Mouse (Mus musculus): Measurements from ENCODE around the gene Slc24a1. TPM values are rescaled to one million over a fixed set of nuclear protein-coding genes. Genes with fewer than 3 reads are reported as not detected.

The Slc24a1 gene
- polyA plus RNA-seq, 1 experiment from 2014 or later = 0.04 TPM

- H3K27ac ChIP-seq (ENCODE audit: low read length) = no peak overlapping the region
- no peak overlapping the region for H3K9ac ChIP-seq (replicated peaks; ENCODE audit: low read depth)
- DNase-seq (ENCODE audit: low spot score) (peak; percentile 48), ATAC-seq (no peak)
- no peaks in the 10 kb centered on the region for H3K9me3 ChIP-seq (ENCODE audit: low read length)
- peak overlapping the region; percentile 5; the same call in 1 of the 2 replicates for H3K4me2 ChIP-seq (replicated peaks; ENCODE audit: low read depth, low read length)
- TF ChIP-seq EP300 (IDR thresholded peaks at IDR 0.05) = no peak
- no peak for TF ChIP-seq CTCF (IDR thresholded peaks at IDR 0.05)
- H3K4me3 ChIP-seq (ENCODE audit: low read depth, low read length) = no peak overlapping the region
- H3K27me3 ChIP-seq (replicated peaks; ENCODE audit: insufficient read depth, low read length) = no peaks in the 10 kb centered on the region
- 23% methylated on average over 12 of the region's 12 CpGs for WGBS
- no peaks in the 10 kb centered on the region for H3K36me3 ChIP-seq (ENCODE audit: insufficient read depth, low read length)
- H3K4me1 ChIP-seq (ENCODE audit: insufficient read depth, low read depth, low read length) = peaks cover 2% of the 10 kb centered on the region; the same call in 1 of the 2 replicates
Observed at GRCm38 (mm10) chr9:64956337-64956736, 4.9 kb upstream of the Slc24a1 start.

- H3K4me3 ChIP-seq (ENCODE audit: low read depth, low read length) = no peak overlapping the region
- TF ChIP-seq CTCF (IDR thresholded peaks at IDR 0.05) (no peak), EP300 (IDR thresholded peaks at IDR 0.05) (peak; percentile 38; the same call in 1 of the 2 replicates)
- no peaks in the 10 kb centered on the region for H3K36me3 ChIP-seq (ENCODE audit: insufficient read depth, low read length)
- 0 out of 2 replicates have a peak overlapping the region, but pooled peaks have one; percentile 5 for H3K27ac ChIP-seq (ENCODE audit: low read length)
- ATAC-seq = peak; percentile 89
- H3K9me3 ChIP-seq (ENCODE audit: low read length) = no peaks in the 10 kb centered on the region
- 35% methylated on average over 7 of the region's 7 CpGs for WGBS
- DNase-seq (ENCODE audit: low spot score) = peak; percentile 69
- H3K9ac ChIP-seq (replicated peaks; ENCODE audit: low read depth) = no peak overlapping the region
- peak overlapping the region; percentile 22; the same call in 1 of the 2 replicates for H3K4me2 ChIP-seq (replicated peaks; ENCODE audit: low read depth, low read length)
- H3K27me3 ChIP-seq (replicated peaks; ENCODE audit: insufficient read depth, low read length) = no peaks in the 10 kb centered on the region
- H3K4me1 ChIP-seq (ENCODE audit: insufficient read depth, low read depth, low read length) = no peaks in the 10 kb centered on the region
Observed at GRCm38 (mm10) chr9:64953190-64953589, 1.8 kb upstream of the Slc24a1 start.

GRCm38 (mm10) chr9:64952055-64952454, 648 bp upstream of the Slc24a1 start:
- no peak for DNase-seq (ENCODE audit: low spot score)
- 7% methylated on average over 5 of the region's 5 CpGs for WGBS
- Histone ChIP-seq H3K36me3 (ENCODE audit: insufficient read depth, low read length) (no peaks in the 10 kb centered on the region), H3K4me1 (ENCODE audit: insufficient read depth, low read depth, low read length) (no peaks in the 10 kb centered on the region), H3K4me3 (ENCODE audit: low read depth, low read length) (no peak overlapping the region), H3K4me2 (replicated peaks; ENCODE audit: low read depth, low read length) (no peak overlapping the region), H3K27me3 (replicated peaks; ENCODE audit: insufficient read depth, low read length) (no peaks in the 10 kb centered on the region), H3K9ac (replicated peaks; ENCODE audit: low read depth) (no peak overlapping the region), H3K27ac (ENCODE audit: low read length) (no peak overlapping the region), H3K9me3 (ENCODE audit: low read length) (no peaks in the 10 kb centered on the region)
- peak; percentile 38; the same call in 1 of the 2 replicates for ATAC-seq
- no peak for TF ChIP-seq EP300 (IDR thresholded peaks at IDR 0.05)
- no peak for TF ChIP-seq CTCF (IDR thresholded peaks at IDR 0.05)

DNA sequence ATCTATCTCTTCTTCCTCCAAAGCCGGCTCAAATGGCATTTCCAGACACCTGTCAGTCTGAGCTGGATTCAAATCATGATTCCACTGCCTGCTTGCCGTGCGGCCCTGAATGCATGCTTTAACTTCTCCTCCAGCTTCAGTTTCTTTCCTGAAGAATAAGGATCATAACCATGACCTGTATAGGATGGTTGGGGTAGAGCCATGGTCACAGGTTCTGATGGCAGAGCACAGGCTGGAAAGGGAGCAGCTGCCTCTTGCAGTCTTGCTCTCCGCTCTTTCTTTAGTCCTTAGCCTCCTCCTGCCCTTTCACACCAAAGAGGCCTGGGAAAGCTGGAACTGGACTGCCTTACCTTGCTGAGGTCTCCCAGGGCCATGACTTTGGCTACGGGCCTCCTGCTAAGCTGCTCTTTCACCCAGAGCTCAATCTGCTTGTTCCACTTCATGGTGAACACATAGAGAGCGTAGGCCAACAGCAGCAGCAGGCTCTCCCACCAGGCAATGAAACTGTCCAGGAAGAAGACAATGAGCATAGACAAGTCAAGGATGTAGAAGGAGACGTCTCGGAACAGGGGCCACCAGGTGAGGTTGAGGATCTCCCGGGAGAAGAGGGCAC, 3.8 kb downstream of the Slc24a1 start:
- WGBS = 85% methylated on average over 9 of the region's 9 CpGs
- no peaks in the 10 kb centered on the region for H3K27me3 ChIP-seq (replicated peaks; ENCODE audit: insufficient read depth, low read length)
- no peak overlapping the region for H3K27ac ChIP-seq (ENCODE audit: low read length)
- H3K9me3 ChIP-seq (ENCODE audit: low read length) = no peaks in the 10 kb centered on the region
- TF ChIP-seq CTCF (IDR thresholded peaks at IDR 0.05) (no peak), EP300 (IDR thresholded peaks at IDR 0.05) (no peak)
- no peak for ATAC-seq
- no peaks in the 10 kb centered on the region for H3K4me1 ChIP-seq (ENCODE audit: insufficient read depth, low read depth, low read length)
- H3K9ac ChIP-seq (replicated peaks; ENCODE audit: low read depth) = no peak overlapping the region
- no peak overlapping the region for H3K4me2 ChIP-seq (replicated peaks; ENCODE audit: low read depth, low read length)
- DNase-seq (ENCODE audit: low spot score) = no peak
- H3K4me3 ChIP-seq (ENCODE audit: low read depth, low read length) = no peak overlapping the region
- no peaks in the 10 kb centered on the region for H3K36me3 ChIP-seq (ENCODE audit: insufficient read depth, low read length)

DNA sequence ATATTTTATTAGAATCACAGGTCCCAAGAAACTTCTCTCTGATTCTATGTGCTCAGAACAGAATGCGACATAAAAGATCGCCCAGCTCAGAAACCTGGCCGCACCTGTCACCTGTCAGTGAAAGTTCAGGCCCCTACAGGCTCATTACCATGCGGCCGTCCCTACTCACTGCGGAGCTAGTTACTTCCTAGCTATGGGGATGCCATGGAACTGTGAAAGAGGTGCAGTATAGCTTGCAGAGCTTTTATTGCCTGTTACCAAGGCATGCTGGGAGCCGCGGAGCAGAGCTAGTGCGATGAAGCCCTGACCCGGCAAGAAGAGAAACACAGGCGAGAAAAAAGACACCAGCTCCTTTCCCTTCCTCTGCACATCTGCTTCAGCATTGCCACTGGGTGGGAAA, 7.4 kb downstream of the Slc24a1 start:
- H3K9me3 ChIP-seq (ENCODE audit: low read length) = no peaks in the 10 kb centered on the region
- ATAC-seq (no peak), DNase-seq (ENCODE audit: low spot score) (no peak)
- no peak for TF ChIP-seq CTCF (IDR thresholded peaks at IDR 0.05)
- TF ChIP-seq EP300 (IDR thresholded peaks at IDR 0.05) = no peak
- H3K27ac ChIP-seq (ENCODE audit: low read length) = no peak overlapping the region
- no peak overlapping the region for H3K4me3 ChIP-seq (ENCODE audit: low read depth, low read length)
- no peak overlapping the region for H3K9ac ChIP-seq (replicated peaks; ENCODE audit: low read depth)
- no peaks in the 10 kb centered on the region for H3K36me3 ChIP-seq (ENCODE audit: insufficient read depth, low read length)
- no peaks in the 10 kb centered on the region for H3K27me3 ChIP-seq (replicated peaks; ENCODE audit: insufficient read depth, low read length)
- 36% methylated on average over 11 of the region's 11 CpGs for WGBS
- H3K4me2 ChIP-seq (replicated peaks; ENCODE audit: low read depth, low read length) = no peak overlapping the region
- 0 out of 2 replicates have a peak, but pooled peaks cover 2% of the 10 kb centered on the region for H3K4me1 ChIP-seq (ENCODE audit: insufficient read depth, low read depth, low read length)

DNA sequence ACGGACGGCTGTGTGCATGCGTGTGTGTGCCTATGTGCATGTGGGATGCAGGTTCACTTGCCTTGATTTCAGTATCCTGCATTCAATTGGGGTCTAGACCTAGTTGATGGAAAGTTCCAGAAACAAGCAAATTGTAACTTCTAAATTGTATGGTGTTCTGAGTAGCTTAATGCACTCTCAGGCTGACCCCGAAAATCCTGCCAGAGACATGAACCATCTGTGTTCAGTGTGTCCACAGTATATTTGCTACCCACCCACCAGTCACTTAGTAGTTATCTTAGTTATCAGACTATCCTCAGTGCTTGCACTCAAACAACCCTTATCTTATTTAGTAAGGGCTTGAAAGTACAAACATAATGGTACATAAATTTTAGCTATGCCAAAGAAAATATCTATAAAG, 9.8 kb downstream of the Slc24a1 start:
- Histone ChIP-seq H3K36me3 (ENCODE audit: insufficient read depth, low read length) (no peaks in the 10 kb centered on the region), H3K4me2 (replicated peaks; ENCODE audit: low read depth, low read length) (no peak overlapping the region), H3K4me1 (ENCODE audit: insufficient read depth, low read depth, low read length) (0 out of 2 replicates have a peak, but pooled peaks cover 2% of the 10 kb centered on the region), H3K9me3 (ENCODE audit: low read length) (no peaks in the 10 kb centered on the region), H3K9ac (replicated peaks; ENCODE audit: low read depth) (no peak overlapping the region), H3K27ac (ENCODE audit: low read length) (no peak overlapping the region), H3K4me3 (ENCODE audit: low read depth, low read length) (no peak overlapping the region), H3K27me3 (replicated peaks; ENCODE audit: insufficient read depth, low read length) (no peaks in the 10 kb centered on the region)
- DNase-seq (ENCODE audit: low spot score) (no peak), ATAC-seq (no peak)
- WGBS = 65% methylated on average over 4 of the region's 4 CpGs
- no peak for TF ChIP-seq EP300 (IDR thresholded peaks at IDR 0.05)
- no peak for TF ChIP-seq CTCF (IDR thresholded peaks at IDR 0.05)

Data from lung, postnatal 0 days (tissue).